Mouse (Mus musculus) forebrain, embryonic 13.5 days (tissue): ENCODE measurements at regions not wholly inside any gene's neighbourhood (a gene's known extent, or its start where the extent isn't known, plus 50 kb on each side); places are given as distances from the start of the nearest gene placed in this dataset.

Source experiments
- ATAC-seq: fragments of 200-750 bp; cut with Nextera tagmentation; 2 replicates; pipeline ENCODE4 v1.8.0; 2017
- H3K27ac ChIP-seq: fragments of 300-500 bp; sonication (generic); 2 replicates; pipeline ENCODE4 v1.5.1; 2015; ENCODE audit warnings: inconsistent platforms, mild to moderate bottlenecking, moderate library complexity
- H3K27me3 ChIP-seq: fragments of 300-500 bp; sonication (generic); 2 replicates; pipeline ENCODE4 v1.6.1; 2015; ENCODE audit warnings: mild to moderate bottlenecking, inconsistent platforms
- H3K36me3 ChIP-seq: fragments of 300-500 bp; sonication (generic); 2 replicates; pipeline ENCODE4 v1.6.1; 2015; ENCODE audit warnings: mild to moderate bottlenecking, inconsistent platforms; ENCODE audit not compliant: poor library complexity, severe bottlenecking
- H3K4me1 ChIP-seq: fragments of 300-500 bp; sonication (generic); 2 replicates; pipeline ENCODE4 v1.6.1; 2015; ENCODE audit warnings: inconsistent platforms
- H3K4me2 ChIP-seq: fragments of 300-500 bp; sonication (generic); 2 replicates; pipeline ENCODE4 v1.6.1; 2015; ENCODE audit warnings: inconsistent platforms, mild to moderate bottlenecking, moderate library complexity
- H3K4me3 ChIP-seq: fragments of 300-500 bp; sonication (generic); 2 replicates; pipeline ENCODE4 v1.5.1; 2015; ENCODE audit warnings: mild to moderate bottlenecking, inconsistent platforms
- H3K9ac ChIP-seq: fragments of 300-500 bp; sonication (generic); 2 replicates; pipeline ENCODE4 v1.6.1; 2015; ENCODE audit warnings: mild to moderate bottlenecking, inconsistent platforms
- H3K9me3 ChIP-seq: fragments of 300-500 bp; sonication (generic); replicated peaks from 2 replicates; pipeline ENCODE4 v1.6.1; 2016; ENCODE audit warnings: inconsistent platforms
- WGBS: fragments of 180-500 bp; shearing (Covaris S2); methylation state at CpG from one replicate; pipeline ENCODE4 v1.1.7; 2015; 5-methylcytosine and 5-hydroxymethylcytosine counted together

GRCm38 (mm10) chr10:118760441-118760840 lies 109.6 kb downstream of the Dyrk2 start:
- no peak overlapping the region for H3K4me2 ChIP-seq
- H3K27ac ChIP-seq = no peak overlapping the region
- no peaks in the 10 kb centered on the region for H3K9me3 ChIP-seq
- no peak overlapping the region for H3K9ac ChIP-seq
- H3K4me3 ChIP-seq = no peak overlapping the region
- no peak for ATAC-seq
- no peaks in the 10 kb centered on the region for H3K4me1 ChIP-seq
- 73% methylated on average over 8 of the region's 8 CpGs for WGBS
- H3K36me3 ChIP-seq = no peaks in the 10 kb centered on the region
- H3K27me3 ChIP-seq = no peaks in the 10 kb centered on the region

- Histone ChIP-seq H3K9me3 (no peaks in the 10 kb centered on the region), H3K27me3 (no peaks in the 10 kb centered on the region), H3K27ac (no peak overlapping the region), H3K4me1 (no peaks in the 10 kb centered on the region), H3K4me2 (no peak overlapping the region), H3K36me3 (no peaks in the 10 kb centered on the region), H3K4me3 (no peak overlapping the region), H3K9ac (no peak overlapping the region)
- ATAC-seq = no peak
- 88% methylated on average over 10 of the region's 10 CpGs for WGBS
Measured at GRCm38 (mm10) chr10:118761101-118761868, 108.7 kb downstream of the Dyrk2 start.

GRCm38 (mm10) chr10:118765051-118765450 lies 105.0 kb downstream of the Dyrk2 start:
- Histone ChIP-seq H3K9me3 (no peaks in the 10 kb centered on the region), H3K4me1 (no peaks in the 10 kb centered on the region), H3K27ac (no peak overlapping the region), H3K4me2 (no peak overlapping the region), H3K9ac (no peak overlapping the region), H3K27me3 (no peaks in the 10 kb centered on the region), H3K4me3 (no peak overlapping the region), H3K36me3 (no peaks in the 10 kb centered on the region)
- WGBS = 94% methylated on average over 9 of the region's 9 CpGs
- no peak for ATAC-seq

GRCm38 (mm10) chr10:118765544-118766441 lies 104.2 kb downstream of the Dyrk2 start:
- Histone ChIP-seq H3K36me3 (no peaks in the 10 kb centered on the region), H3K4me1 (no peaks in the 10 kb centered on the region), H3K27ac (no peak overlapping the region), H3K4me3 (no peak overlapping the region), H3K9me3 (no peaks in the 10 kb centered on the region), H3K9ac (no peak overlapping the region), H3K4me2 (no peak overlapping the region), H3K27me3 (no peaks in the 10 kb centered on the region)
- 72% methylated on average over 14 of the region's 14 CpGs for WGBS
- no peak for ATAC-seq

- 84% methylated on average over 7 of the region's 7 CpGs for WGBS
- H3K36me3 ChIP-seq = no peaks in the 10 kb centered on the region
- no peak overlapping the region for H3K4me3 ChIP-seq
- no peak overlapping the region for H3K27ac ChIP-seq
- no peak overlapping the region for H3K9ac ChIP-seq
- H3K27me3 ChIP-seq = no peaks in the 10 kb centered on the region
- ATAC-seq = no peak
- no peaks in the 10 kb centered on the region for H3K4me1 ChIP-seq
- no peak overlapping the region for H3K4me2 ChIP-seq
- no peaks in the 10 kb centered on the region for H3K9me3 ChIP-seq
Measured at GRCm38 (mm10) chr10:118766826-118767225, 103.2 kb downstream of the Dyrk2 start.

GRCm38 (mm10) chr10:118769751-118770150 lies 100.3 kb downstream of the Dyrk2 start:
- WGBS = 98% methylated on average over 4 of the region's 4 CpGs
- H3K36me3 ChIP-seq = no peaks in the 10 kb centered on the region
- H3K27ac ChIP-seq = no peak overlapping the region
- H3K4me1 ChIP-seq = no peaks in the 10 kb centered on the region
- no peaks in the 10 kb centered on the region for H3K9me3 ChIP-seq
- no peak overlapping the region for H3K4me3 ChIP-seq
- H3K4me2 ChIP-seq = no peak overlapping the region
- ATAC-seq = no peak
- no peak overlapping the region for H3K9ac ChIP-seq
- H3K27me3 ChIP-seq = no peaks in the 10 kb centered on the region

GRCm38 (mm10) chr10:118778656-118779055 lies 91.4 kb downstream of the Dyrk2 start:
- WGBS = 95% methylated on average over 10 of the region's 10 CpGs
- ATAC-seq = no peak

GRCm38 (mm10) chr10:118780831-118781569 lies 89.0 kb downstream of the Dyrk2 start:
- Histone ChIP-seq H3K4me3 (no peak overlapping the region), H3K9ac (no peak overlapping the region), H3K36me3 (no peaks in the 10 kb centered on the region), H3K27ac (no peak overlapping the region), H3K27me3 (no peaks in the 10 kb centered on the region), H3K4me1 (peaks cover 5% of the 10 kb centered on the region; the same call in 1 of the 2 replicates), H3K4me2 (no peak overlapping the region), H3K9me3 (no peaks in the 10 kb centered on the region)
- ATAC-seq = no peak
- WGBS = 92% methylated on average over 10 of the region's 10 CpGs

More at GRCm38 (mm10) chr10:118778656-118779055, 91.4 kb downstream of the Dyrk2 start:
- H3K27ac ChIP-seq = no peak overlapping the region
- peaks cover 5% of the 10 kb centered on the region; the same call in 1 of the 2 replicates for H3K4me1 ChIP-seq
- H3K4me2 ChIP-seq = no peak overlapping the region
- no peaks in the 10 kb centered on the region for H3K9me3 ChIP-seq
- H3K9ac ChIP-seq = no peak overlapping the region
- no peaks in the 10 kb centered on the region for H3K36me3 ChIP-seq
- H3K4me3 ChIP-seq = no peak overlapping the region
- H3K27me3 ChIP-seq = no peaks in the 10 kb centered on the region

- H3K36me3 ChIP-seq = no peaks in the 10 kb centered on the region
- ATAC-seq = peak; percentile 84
- WGBS = 65% methylated on average over 10 of the region's 10 CpGs
- H3K9me3 ChIP-seq = no peaks in the 10 kb centered on the region
- H3K27ac ChIP-seq = no peak overlapping the region; the same call in 1 of the 2 replicates
- no peak overlapping the region for H3K4me2 ChIP-seq
- H3K27me3 ChIP-seq = no peaks in the 10 kb centered on the region
- H3K4me1 ChIP-seq = peaks cover 5% of the 10 kb centered on the region; the same call in 1 of the 2 replicates
- H3K4me3 ChIP-seq = no peak overlapping the region
- H3K9ac ChIP-seq = no peak overlapping the region
Measured at GRCm38 (mm10) chr10:118781811-118782232, 88.2 kb downstream of the Dyrk2 start.

GRCm38 (mm10) chr10:118782646-118783045 lies 87.4 kb downstream of the Dyrk2 start:
- Histone ChIP-seq H3K4me1 (peaks cover 5% of the 10 kb centered on the region; the same call in 1 of the 2 replicates), H3K4me2 (no peak overlapping the region), H3K9me3 (no peaks in the 10 kb centered on the region), H3K4me3 (no peak overlapping the region), H3K27ac (no peak overlapping the region), H3K27me3 (no peaks in the 10 kb centered on the region), H3K36me3 (no peaks in the 10 kb centered on the region), H3K9ac (no peak overlapping the region)
- ATAC-seq = no peak
- 84% methylated on average over 6 of the region's 6 CpGs for WGBS

- Histone ChIP-seq H3K36me3 (no peaks in the 10 kb centered on the region), H3K4me3 (no peak overlapping the region)
- WGBS = 91% methylated on average over 8 of the region's 8 CpGs
Measured at GRCm38 (mm10) chr10:118787280-118787690, 82.7 kb downstream of the Dyrk2 start.

More at GRCm38 (mm10) chr10:118787280-118787690, 82.7 kb downstream of the Dyrk2 start:
- H3K9ac ChIP-seq = no peak overlapping the region
- H3K4me1 ChIP-seq = 0 out of 2 replicates have a peak, but pooled peaks cover 3% of the 10 kb centered on the region
- no peak overlapping the region for H3K4me2 ChIP-seq
- no peaks in the 10 kb centered on the region for H3K9me3 ChIP-seq
- H3K27me3 ChIP-seq = no peaks in the 10 kb centered on the region
- no peak for ATAC-seq
- no peak overlapping the region for H3K27ac ChIP-seq
